Mouse (Mus musculus) layer of hippocampus, adult 2 months (tissue): ENCODE measurements around the gene Ttll11. TPM values are rescaled to one million over a fixed set of nuclear protein-coding genes. Genes with fewer than 3 reads are reported as not detected.

Source experiments
- DNase-seq, 2 experiments: peaks; one replicate each; pipeline ENCODE4 v3.0.0; 2022; ENCODE audit warnings: low spot score in 2 of 2
- H3K27ac ChIP-seq: fragments of 200-600 bp; 2 replicates; pipeline ENCODE4 v1.8.1; 2022
- H3K4me3 ChIP-seq: fragments of 200-600 bp; 2 replicates; pipeline ENCODE4 v1.8.1; 2022; ENCODE audit warnings: mild to moderate bottlenecking
- CTCF ChIP-seq: fragments of 200-600 bp; conservative IDR thresholded peaks from 2 replicates; pipeline ENCODE4 v1.8.1; 2022; ENCODE audit warnings: antibody characterized with exemption, mild to moderate bottlenecking, moderate library complexity
- total RNA-seq, 2 experiments: library from RNA; stranded (reverse); gene quantifications; 2 replicates each; pipeline ENCODE4 v1.2.3; 2021

Ttll11 gene
- total RNA-seq, 2 experiments from 2014 or later: 33.9 to 38.8 TPM

DNA sequence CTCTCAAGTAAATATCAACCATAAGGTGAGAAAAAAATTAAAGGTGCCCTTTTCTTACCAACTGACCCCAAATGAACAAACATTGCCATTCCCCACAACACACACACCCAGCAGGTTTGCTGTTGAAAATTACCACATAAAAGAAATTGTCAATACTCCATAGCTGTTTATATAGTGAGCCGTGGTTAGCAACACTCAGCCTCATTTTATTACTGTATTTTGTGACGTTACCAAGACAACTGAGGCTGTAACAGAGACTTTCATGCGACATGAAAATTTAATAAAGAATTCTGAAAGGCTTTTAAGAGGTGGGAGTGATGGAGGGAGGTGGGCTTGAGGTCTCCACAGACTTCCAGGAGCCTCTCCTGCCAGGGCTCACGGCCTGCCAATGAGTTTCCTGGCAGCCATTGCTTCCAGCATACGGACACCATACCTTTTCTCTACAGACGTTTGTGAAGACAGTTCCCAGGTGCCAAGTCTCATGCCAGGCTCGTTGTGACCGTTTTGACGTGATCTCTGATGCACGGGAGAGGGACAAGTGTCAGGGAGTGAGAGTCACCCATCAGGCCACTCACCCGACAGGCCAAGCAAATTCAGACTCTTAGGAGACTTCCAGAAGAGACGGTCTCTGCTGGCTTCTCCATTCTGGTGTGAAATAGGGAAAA lies 232.2 kb downstream of the Ttll11 start:
- H3K4me3 ChIP-seq: no peak overlapping the region
- no peak for DNase-seq
- TF ChIP-seq CTCF: no peak
- H3K27ac ChIP-seq: no peak overlapping the region

DNA sequence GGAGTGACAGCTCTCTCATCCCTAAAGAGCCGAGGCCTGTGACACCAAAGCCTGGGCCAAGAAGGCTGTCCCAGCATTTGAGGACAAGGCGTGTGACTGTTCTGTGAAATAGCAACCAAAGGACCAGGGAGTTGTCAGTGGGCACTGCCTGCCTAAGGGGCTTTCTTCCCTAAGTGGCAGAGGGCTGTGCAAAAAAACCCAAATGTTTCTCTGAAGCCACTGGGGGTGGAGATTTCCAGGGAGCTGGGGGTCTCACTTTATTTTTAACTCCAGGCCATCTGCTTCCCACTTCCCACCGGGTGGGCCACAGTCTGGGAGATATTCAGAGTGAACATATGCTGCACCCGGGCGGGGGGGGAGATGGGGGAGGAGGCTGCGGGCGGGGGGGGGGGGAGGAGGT lies 233.1 kb downstream of the Ttll11 start:
- no peak overlapping the region for H3K4me3 ChIP-seq
- H3K27ac ChIP-seq: no peak overlapping the region
- TF ChIP-seq CTCF: no peak
- DNase-seq: no peak

DNA sequence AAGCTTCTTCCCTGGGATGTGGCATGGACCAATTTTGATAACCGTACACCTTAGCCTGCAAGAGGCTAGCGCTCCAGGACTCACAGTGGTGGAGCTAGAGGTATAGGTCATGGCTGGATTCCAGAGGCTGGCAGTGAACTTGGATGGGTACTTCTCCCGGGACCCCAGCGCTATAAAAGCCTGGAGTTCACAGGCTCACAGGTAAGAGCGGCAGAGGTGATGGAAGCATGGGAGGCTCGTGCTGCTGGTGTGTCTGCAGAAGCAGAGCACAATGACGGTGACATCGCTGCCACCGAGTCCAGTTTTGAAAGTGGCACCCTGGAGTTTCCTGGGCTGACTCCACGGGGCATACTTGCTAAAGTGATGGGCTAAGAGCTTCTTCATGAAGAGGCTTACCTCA lies 233.8 kb downstream of the Ttll11 start:
- TF ChIP-seq CTCF: no peak
- no peak overlapping the region for H3K4me3 ChIP-seq
- no peak for DNase-seq
- H3K27ac ChIP-seq: no peak overlapping the region

DNA sequence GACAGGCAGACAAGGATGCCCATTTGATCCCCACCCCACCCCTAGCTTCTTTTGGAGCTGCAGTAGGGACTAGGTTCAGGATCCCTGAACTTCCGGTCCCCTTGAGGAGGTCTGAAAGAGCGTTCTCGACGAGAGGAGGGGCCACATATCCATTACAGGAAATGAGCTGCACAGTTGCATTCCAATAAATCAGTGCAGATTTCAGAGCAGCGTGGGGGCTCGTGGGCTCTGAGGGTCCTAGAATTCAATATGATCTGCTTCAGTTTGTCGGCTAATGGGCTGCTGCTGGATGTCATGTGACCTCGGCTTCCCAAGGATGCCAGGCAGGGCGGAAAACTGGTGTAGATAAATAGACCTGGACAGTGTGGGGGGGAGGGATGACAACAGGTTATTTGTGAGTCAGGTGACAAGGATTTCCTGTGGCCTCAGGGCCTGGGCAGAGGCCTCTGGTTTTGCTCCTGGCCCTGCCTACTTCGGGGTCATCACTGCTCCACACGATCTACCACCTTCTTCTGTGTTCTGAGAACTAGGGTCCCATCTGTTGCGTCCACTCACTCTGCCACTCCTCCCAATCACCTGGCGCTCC lies 240.0 kb downstream of the Ttll11 start:
- no peak for DNase-seq
- no peak for TF ChIP-seq CTCF
- Histone ChIP-seq H3K27ac (no peak overlapping the region), H3K4me3 (no peak overlapping the region)

DNA sequence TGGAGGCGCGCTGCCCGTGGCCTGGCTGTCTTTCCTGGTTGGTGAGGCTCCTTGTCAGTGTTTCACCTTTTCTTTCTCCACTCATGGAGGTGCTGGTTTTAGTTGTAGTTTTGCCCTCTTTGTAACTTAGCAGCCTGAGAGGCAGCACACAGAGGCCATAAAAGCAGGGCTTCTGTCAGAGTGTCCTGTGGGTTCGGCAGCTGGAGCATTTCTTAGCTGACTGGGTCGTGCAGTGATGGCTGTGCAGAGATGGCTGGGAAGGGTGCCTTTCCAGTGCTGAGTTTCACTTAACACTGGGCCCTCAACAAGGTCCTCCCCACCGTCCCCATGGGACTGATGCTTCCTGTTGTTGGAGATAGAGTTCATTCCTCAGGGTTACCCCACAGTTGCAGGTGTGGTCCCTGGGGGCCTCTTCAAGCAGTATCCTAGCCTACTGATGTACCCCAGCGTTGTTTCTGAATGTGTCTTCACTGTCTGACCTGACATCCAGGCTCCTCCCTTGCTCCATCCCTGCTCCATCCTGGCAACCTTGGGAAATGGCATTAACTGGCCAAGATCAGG lies 242.2 kb downstream of the Ttll11 start:
- no peak overlapping the region for H3K4me3 ChIP-seq
- DNase-seq: no peak
- TF ChIP-seq CTCF: no peak
- H3K27ac ChIP-seq: no peak overlapping the region

DNA sequence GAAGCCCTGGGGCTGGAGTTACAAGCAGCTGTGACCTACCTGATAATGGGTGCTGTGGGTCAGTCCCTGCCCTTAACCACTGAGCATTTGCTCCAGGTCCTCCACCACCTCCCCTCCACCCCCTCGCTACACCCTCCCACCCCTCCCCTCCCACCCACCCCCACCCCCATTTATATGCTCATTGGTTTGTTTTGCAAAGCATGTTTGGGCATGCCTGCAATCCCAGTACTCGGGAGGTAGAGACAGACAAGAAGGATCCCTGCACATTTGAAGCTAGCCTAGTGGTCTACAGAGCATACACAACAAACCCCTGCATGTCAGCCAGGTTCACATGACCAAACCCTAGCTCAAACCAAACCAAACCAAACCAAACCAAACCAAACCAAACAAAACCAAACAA lies 243.7 kb downstream of the Ttll11 start:
- H3K4me3 ChIP-seq: no peak overlapping the region
- no peak for TF ChIP-seq CTCF
- H3K27ac ChIP-seq: no peak overlapping the region
- DNase-seq: no peak

DNA sequence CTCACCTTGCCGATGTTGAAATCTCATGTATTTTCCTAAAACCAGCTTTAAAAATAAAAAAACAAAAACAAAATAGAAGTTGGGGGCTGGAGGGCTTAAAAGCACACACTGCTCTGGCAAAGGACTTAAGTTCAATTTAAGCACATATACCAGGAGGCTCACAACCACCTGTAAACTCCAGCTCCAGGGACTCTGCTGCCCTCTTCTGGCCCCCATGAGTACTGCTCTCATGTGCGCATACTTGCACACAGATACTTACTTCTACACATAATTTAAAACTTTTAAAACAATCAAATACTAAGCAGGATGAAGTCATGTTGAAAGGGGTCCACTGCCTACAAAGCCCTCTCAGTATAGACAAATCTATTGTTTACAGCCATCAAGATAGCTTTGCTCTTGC lies 244.7 kb downstream of the Ttll11 start:
- Histone ChIP-seq H3K4me3 (no peak overlapping the region), H3K27ac (no peak overlapping the region)
- no peak for DNase-seq
- peak; percentile 73 for TF ChIP-seq CTCF

DNA sequence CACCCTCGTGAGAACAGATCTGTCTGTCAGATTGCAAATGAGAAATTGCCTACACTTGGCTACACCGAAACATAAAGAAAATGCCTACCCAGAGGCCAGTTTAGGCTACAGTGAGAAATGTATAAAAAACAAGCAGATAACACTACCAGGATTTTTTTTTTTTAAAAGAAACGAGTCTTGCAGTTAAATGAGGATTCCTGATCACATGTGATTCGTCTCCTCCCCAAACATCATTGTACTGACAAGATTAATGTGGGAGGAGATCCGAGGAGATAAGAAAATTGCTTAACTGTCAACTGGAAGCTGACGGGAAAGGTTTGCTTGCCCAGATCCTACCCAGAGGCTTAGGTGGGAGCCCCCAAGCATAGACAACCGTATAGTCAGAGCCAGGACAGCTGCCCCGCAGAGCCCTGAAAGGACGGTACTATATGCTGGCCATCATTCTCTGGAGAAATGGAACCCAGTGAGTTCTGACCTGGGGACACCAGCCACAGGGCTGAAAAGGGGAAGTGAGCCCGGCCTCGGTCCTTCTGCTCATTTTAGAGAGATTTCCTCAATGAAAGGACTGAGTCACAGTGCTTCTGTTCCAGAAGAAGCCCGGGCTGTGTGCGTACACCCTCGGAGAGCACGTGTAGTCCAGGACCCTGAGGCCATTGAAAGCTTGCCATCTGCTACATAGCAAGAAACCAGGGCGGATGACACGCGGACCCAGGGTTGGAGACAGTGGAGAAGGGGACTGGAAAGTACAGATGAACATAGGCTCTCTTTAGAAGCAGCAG lies 247.9 kb downstream of the Ttll11 start:
- DNase-seq: no peak
- 0 out of 2 replicates have a peak overlapping the region, but pooled peaks have one; percentile 14 for H3K27ac ChIP-seq
- H3K4me3 ChIP-seq: no peak overlapping the region
- TF ChIP-seq CTCF: no peak

DNA sequence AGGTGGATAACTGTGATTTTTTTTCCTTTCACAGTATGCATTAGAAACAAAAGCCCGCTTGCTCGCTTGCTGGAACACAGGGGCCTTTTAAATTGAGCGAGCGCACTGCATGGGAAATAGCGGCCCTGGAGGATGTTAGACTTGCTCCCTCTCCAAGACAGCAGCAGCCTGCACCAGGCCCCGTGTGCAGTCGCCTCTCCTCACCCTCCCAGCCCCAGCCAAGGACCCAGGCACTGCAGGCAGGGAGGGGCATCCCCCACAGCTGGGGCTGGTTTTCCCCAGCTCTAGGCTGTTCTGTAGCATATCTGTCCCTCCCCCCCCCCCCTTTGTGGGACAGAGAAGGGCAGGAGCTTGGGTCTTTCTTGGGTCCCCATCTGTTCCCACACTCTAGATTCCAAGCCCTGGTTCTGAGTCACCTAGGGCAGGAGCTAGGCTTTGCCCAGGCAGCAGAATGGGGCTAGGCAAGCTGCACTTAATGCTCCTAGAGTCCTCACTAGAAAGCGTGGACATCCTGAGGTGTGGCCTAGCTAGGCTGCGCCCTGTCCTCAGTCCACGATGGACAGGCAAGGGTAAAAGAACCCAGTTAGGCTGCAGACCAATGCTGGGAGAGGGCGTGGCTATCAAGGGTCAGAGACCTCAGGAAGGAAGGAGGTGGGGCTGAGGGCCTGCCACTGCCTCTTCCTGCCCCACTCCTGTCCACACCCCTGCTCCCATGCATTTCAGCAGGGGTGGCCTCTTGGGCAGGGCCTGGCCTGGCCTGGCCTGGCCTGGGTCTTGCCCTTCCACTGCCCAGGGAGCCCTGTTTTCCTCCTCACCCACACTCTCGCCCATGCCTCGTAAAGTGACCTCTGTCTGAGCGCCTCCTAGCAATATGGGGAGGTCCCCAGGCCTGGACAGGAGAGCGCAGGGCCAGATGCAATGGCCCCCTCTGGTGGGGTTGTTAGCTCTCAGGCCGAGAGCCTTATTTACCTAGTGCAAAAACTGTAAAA lies 250.3 kb downstream of the Ttll11 start:
- DNase-seq: no peak
- TF ChIP-seq CTCF: peak; percentile 73
- H3K4me3 ChIP-seq: no peak overlapping the region
- peak overlapping the region; percentile 62; the same call in 1 of the 2 replicates for H3K27ac ChIP-seq

DNA sequence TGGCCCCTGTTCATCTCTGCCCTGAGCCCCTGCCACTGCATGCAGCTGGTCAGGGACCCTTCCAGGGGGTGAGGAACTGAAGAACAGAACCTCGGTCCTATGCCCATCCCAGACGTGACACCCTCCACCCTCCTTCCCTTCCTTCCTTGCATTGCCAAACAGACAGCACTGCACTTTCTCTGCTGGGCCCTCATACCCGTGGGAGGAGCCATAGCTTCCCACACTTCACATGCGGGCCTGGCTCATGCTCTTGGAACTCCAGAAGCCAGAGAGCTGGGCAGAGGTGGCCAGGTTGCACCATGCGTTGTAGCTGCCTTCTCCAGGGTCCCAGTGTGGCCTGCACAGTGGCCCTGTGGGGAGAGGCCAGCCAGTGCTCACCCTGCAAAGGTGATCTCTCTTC lies 251.1 kb downstream of the Ttll11 start:
- no peak overlapping the region for H3K4me3 ChIP-seq
- no peak for TF ChIP-seq CTCF
- H3K27ac ChIP-seq: peak overlapping the region; percentile 62; the same call in 1 of the 2 replicates
- no peak for DNase-seq

DNA sequence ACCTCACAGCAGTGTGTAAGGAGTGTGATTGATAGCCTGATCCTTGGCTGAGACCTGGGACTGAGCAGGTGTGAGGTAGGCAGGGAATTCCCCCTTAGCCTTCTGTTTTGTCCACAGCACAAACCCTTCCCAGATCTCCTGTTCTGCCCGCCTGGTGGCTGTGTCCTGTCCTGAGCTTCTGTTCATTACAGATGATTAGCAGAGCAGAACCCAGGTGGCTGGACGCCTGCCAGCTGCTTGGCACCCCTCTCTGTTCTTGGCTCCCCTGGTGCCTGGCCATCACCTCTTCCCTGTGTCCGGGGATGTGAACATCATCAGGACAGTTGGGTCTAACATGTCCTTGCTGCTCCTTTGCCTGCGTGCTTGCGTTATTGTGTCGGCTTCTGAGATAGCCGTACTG lies 256.0 kb downstream of the Ttll11 start:
- H3K27ac ChIP-seq: no peak overlapping the region
- no peak overlapping the region for H3K4me3 ChIP-seq
- TF ChIP-seq CTCF: no peak
- DNase-seq: no peak

DNA sequence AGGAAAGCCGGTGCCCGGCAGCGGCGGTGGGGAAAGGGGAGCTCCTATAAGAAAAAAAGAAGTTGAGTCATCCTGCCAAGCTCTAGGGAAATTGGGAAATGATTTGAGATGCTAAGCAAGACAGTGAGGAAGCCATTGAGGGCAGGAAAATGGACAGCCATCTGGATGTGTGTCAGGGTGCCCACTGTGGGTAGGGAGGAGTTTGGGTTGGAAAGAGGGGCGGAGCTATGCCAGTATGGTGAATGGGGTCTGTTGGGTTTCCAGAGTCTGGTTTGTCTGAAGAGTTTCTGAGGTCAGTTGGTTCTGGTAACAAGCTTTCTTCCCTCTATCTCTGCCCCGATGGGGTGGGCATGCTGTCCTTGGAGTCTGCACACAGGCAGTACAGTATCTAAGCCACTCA lies 256.4 kb downstream of the Ttll11 start:
- DNase-seq: no peak
- no peak for TF ChIP-seq CTCF
- H3K4me3 ChIP-seq: no peak overlapping the region
- H3K27ac ChIP-seq: no peak overlapping the region
